Mouse (Mus musculus): ENCODE results near the gene Sh2d1a.

Sh2d1a gene

DNA sequence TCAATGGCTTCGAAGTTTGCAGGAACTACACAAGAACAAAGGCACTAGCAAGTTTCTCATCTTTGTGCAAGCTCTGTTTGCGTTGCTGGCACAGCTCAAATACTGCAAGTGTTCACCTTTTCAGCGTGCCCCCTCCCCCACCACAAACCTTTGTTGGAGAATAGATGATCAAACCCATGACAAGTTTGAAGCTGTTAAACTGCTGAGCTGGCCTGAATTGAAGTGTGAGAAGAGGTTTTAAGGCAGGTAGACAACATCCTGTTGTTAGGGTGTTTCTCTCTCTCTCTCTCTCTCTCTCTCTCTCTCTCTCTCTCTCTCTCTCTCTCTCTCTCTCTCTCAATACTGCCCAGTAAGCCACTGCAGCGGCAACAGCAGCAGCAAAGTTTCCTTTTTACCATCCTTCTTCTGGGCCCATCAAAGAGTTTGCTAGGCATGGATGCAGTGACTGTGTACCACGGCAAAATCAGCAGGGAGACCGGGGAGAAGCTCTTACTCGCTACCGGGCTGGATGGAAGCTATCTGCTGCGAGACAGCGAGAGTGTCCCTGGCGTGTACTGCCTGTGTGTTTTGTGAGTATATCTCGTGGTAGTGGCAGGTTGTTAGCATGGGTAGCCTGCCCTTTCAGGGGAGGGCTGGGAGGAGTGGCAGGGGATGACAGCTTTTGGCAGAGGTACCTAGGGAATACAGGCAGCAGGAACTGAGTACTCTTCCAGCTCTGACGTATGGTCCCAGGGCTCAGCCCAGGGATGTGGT lies at the start of gene Sh2d1a:
Gene Sh2d1a, plus strand, starts transcription at position 163 of the 753 bp plus-strand sequence.
- DNase-seq, result no peak

DNA sequence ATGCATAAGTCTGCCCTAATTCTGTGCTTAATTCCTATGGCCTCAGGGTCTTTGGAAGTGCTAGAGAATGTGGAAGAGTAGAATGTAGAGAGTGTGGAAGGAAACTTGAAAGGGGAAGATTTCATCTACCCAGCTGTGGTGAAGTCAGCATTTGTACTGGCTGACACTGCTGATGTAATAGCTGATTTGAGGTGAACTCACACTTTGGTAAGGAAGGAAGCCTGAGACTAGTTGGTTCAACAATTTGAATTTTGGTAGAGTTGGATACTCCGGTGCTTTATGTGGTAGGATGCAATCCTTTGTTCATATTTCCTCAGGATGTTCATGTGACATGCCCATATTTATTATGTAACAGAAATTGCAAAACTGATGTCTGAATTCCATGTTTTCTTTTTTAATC lies 49.3 kb upstream of the Sh2d1a start:
- no peak for DNase-seq

DNA sequence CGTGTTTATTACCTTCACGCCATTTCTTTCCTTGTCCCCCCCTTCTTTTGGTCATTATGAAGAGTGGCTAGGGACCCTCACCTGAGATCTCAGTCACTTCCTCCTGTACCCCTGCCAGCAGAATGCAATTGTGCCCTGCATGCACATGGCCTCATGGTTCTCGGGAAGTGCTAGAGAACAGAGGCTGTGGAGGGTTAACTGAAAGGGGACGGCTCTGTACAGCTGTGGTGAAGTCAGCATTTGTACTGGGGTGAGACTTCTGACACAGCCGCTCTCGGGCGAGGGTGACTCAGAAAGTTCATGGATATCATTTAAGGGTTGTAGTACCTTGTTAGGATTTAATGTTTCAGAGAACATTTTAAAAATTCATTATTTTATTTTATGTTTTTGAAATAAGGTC lies 47.7 kb upstream of the Sh2d1a start:
- DNase-seq, result no peak

DNA sequence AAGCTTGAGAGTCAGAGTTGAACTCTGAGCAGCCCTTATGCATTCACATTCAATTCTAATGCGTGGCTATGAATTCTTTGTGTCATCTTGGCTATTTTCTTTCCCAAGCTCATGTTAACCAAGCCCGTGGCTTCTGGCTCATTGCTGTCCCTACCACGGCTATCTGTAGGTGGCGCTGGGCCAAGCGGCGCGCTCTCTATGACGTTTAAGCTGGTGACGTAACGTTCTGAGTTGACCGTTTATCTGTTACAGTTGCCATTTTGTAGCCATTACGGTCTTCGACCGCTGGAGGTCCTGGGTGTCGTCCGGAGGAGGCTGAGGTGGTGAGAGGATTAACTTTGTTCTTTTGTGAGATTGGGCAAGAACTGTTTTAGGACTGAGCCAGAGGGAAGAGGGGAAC lies 12.8 kb upstream of the Sh2d1a start, which contains the start of gene Tex13c2:
Gene Tex13c2, plus strand, starts transcription at position 246 of the 400 bp plus-strand sequence.
- DNase-seq, result no peak

DNA sequence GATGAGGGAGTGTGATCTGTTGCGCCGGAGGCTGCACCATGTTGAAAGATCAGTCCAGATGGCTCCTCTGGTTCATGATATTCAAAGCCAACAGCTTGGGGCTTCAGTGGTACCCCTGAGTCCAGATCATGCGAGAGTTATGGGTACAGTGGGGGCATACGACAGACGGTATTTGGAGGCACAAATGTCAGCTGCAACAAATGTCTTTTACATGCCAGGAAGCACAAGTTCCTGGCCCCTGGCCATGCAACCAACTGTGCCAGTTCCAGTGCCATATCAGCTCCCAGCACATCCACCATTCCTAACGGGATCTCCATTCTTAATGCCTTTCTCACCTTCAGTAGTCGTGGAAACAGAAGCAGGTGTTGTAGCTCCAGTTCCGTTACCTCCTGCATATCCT lies 11.9 kb upstream of the Sh2d1a start:
- DNase-seq, result peak; percentile 37 to 40

DNA sequence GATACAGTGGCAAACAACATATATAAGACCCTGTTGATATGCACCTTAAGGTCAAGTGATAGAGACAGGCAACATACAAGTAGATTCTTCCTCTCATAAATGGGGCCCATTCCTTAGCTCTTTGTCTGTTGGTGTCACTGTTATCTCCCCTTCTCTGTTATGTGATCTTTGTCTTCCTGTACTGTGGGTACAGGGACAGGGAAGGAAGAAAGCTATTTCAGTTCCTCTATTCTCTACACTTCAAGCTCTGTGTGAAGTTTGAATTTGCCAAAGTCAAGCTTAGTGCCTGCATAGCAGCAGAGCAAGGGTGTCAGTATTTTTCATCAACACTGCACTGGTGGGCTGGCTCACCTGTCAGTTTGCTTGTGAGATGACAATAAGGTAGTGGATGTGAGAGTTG lies 1.7 kb upstream of the Sh2d1a start:
- DNase-seq, result no peak

DNA sequence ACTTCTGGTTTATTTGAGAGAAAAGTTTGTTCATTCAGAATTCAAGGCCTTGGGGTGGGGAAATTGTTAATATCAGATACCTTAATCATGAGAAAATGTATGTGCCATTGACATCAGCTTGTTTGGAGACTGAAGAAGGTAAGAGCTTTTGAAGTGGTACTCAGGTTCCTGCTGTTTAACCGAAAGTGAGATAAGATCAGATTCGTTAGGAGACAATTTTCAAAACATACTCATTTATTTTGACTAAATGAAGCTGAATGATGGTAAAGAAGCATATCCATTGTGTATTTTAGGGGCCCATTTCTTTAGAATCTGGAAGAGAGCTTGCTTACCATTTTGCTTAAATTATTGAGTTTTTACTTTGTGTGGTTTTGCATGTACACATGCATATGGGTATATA lies 8.9 kb downstream of the Sh2d1a start:
- DNase-seq, result no peak

DNA sequence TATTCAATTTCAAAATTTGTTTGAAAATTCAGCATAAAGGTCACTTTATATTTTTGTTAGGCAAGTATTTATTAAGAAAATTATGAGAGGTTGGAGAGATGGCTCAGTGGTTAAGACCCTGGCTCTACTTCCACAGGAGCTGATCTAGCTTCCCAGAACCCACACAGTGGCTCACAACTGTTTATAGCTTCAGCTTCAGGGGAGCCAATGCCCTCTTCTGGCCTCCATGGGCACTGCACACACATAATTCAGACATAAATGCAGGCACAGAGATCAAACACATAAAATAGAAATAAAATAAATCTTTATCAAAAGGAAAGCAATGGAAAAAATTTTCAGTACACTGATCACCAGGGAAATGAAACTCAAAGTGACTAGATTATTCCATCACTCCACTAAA lies 10.3 kb downstream of the Sh2d1a start:
- DNase-seq, result no peak

DNA sequence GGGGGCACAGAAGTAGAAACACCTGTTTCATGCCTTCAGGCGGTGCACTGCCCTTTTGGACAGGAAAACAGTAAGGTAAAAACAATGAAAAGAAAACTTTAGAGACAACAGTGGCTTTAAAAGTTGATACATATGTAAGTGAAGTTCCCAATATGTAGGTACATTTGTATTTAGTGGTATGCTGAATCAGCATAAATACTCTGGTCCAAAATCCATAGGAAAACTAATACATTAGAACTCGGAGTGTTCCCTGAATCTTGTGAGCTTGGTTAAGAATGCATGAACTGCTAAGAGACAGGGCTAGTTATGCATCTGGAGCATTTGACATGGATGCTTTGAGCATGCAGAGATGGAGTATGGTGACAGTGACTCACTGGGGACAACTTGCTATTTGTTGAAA lies 20.6 kb downstream of the Sh2d1a start:
- no peak for DNase-seq

DNA sequence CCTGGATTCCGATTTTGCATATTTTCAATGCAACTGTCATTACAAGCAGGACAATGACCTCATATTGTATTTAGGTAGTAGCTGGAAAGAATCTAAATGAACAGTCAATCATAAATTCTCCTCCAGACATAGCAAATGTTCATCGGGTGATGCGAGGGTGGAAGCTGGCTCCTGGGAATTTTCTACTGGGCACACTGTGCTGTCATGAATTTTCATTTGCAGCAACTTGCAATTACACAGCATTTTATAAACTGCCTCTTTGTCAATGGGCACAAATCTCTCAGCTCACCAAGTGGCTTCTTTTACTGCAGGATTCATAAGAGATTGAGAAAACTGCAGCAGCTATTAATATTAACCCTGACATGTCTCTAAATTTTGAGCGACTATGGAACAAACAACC lies 28.4 kb downstream of the Sh2d1a start:
- DNase-seq, result no peak

DNA sequence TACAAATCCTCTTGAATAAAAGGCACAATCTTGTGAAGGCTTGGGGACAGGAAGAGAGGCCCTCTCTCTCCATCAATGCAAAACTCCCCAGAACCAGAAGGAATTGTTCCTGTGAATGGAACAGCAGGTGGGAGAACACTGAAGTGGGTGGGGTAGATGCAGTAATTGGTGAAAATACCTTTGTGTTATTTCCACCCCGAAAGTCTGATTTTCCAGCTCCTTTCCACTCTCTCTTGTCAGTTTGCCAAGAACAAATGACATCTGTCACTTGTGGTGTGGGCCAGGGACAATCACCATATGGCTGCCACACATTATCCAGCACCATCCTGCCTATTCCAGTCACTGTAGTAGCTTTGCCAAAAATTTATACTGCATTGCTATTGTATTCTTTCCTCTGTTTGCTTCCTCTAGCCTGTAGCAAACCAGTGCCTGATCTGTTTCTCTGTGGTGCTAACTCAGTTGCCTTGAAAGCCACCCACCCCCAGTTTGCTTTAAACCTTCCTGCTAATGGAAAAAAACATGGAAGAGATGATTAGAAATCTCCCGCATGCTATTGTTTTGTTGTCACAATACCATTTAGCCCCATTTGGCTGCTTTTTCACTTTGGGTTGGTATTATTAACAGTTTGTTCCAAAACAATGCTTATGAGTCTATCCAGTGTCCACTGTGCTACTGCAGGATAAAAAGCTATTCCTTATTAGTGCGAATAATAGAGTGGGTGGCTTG lies 37.9 kb downstream of the Sh2d1a start:
- DNase-seq, result peak; percentile 63 to 79

DNA sequence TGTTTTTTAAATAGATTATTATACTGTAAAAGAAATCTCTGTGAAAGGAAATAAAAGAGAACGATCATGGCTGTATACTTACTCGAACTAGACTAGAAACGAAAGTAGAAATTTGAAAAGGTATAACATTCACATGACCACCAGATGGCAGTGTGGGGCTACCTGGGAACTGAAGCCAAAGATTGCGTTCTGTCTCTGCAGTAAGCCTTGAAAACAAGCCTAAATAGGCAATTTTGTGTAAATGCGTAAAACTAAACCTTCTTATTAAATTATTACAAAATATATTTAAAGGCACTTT lies 38.5 kb downstream of the Sh2d1a start:
- DNase-seq, result peak; percentile 77 to 88

DNA sequence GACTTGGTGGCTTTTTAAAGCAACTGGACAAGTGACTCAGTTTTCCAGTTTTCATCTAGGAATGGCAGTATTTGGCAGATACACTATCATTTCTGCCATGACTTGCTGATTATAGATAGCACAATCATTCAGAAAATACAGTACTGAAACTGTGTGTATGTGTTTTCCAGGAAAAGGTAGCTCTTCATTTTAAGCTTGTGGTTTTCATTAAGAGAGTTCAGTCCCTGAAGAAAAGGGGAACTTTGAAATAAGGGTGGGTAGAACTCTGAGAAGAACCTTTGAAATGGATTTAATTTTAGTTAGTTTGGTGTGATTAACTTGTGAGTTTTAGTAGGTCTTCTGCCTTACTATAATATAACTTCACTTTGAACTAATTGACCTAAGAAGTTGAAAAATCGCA lies 42.8 kb downstream of the Sh2d1a start:
- no peak for DNase-seq

DNA sequence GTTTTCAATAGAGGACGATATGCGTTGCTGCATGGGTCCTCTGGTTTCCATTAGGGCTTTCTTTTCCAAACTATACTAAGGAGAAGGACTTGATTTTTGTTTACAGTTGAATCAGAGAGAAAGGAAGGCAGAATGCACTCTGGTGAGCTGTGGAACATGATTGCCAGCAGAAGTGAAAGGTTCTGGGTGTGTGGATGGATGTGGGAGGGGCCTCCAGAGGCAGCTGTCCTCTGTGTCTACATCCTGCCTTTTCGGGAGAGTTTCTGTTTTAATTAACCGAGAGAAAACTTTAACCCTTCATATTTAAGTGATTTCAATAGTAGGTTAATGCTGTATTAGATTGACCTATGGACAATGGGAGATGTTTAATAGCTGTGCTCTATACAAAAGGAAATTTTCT lies 46.3 kb downstream of the Sh2d1a start:
- no peak for DNase-seq

DNA sequence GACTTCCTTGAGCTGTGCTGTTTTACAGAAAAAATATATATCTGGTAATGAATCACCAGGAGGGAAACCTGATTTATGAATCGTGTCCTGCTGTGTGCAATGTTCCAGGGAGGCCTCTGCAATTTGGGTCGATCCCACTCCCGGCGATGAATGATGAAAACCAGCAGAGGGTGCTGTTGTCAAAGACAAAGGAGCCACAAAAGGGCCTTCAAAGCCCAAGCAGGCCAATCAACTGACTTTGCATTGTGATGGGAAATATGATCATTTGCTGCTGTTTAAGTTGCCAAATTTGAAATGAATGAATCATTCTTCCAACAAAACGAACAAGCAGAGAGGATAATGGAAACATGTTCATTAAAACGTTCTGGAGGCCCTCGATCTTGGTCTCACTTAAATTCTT lies 55.0 kb downstream of the Sh2d1a start:
- DNase-seq, result peak; percentile 46 to 70

DNA sequence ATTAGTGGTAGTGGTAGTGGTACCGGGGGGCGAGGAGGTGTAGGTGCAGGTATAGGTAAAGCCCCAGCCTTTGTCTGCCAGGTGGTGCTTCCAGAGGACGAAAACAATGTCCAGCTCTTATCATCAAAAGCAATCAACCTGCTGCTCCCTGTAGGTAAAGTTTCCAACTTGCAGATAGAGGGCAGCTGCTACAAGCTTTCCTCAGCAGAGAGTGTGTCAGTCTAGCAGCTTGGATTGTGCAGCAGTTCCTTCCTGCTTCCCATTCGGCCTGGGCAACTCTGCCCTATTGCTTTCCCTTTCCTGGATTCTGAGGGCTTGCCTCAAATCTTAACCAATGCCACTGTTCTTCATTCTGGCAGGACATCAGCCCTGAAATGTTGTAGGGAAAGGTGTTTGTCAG lies 56.4 kb downstream of the Sh2d1a start:
- DNase-seq, result no peak

Data from cerebellum, postnatal 36 days (tissue).